Mouse (Mus musculus) cerebellum, adult 11-12 months (tissue): Measurements from ENCODE around the gene Rasd1.
A peak's percentile ranks its signal among the peaks of the same experiment; 100 is the strongest.

Experiments
- DNase-seq: peaks from one replicate; pipeline ENCODE4 v3.0.0; 2022

The Rasd1 gene

GRCm38 (mm10) chr11:59964818-59965217 lies at the start of gene Rasd1:
Gene Rasd1 (minus strand): TSS chr11:59964944.
- peak; percentile 87 for DNase-seq

- no peak for DNase-seq
Observed at GRCm38 (mm10) chr11:60011516-60011915, 46.8 kb upstream of the Rasd1 start.

GRCm38 (mm10) chr11:60009451-60009850 lies 44.7 kb upstream of the Rasd1 start:
- no peak for DNase-seq

GRCm38 (mm10) chr11:60005866-60006265 lies 41.1 kb upstream of the Rasd1 start:
- no peak for DNase-seq

GRCm38 (mm10) chr11:60004716-60005115 lies 40.0 kb upstream of the Rasd1 start:
- no peak for DNase-seq

- no peak for DNase-seq
Observed at GRCm38 (mm10) chr11:60003811-60004210, 39.1 kb upstream of the Rasd1 start.

GRCm38 (mm10) chr11:60001231-60001980 lies 36.7 kb upstream of the Rasd1 start:
- no peak for DNase-seq

- DNase-seq: no peak
Observed at GRCm38 (mm10) chr11:59994318-59994717, 29.6 kb upstream of the Rasd1 start.

- no peak for DNase-seq
Observed at GRCm38 (mm10) chr11:59991365-59991764, 26.6 kb upstream of the Rasd1 start.

GRCm38 (mm10) chr11:59989406-59989805 lies 24.7 kb upstream of the Rasd1 start:
- DNase-seq: no peak

GRCm38 (mm10) chr11:59977831-59978230 lies 13.1 kb upstream of the Rasd1 start:
- no peak for DNase-seq

GRCm38 (mm10) chr11:59975241-59975640 lies 10.5 kb upstream of the Rasd1 start:
- DNase-seq: no peak

- no peak for DNase-seq
Observed at GRCm38 (mm10) chr11:59973389-59973788, 8.6 kb upstream of the Rasd1 start.

- no peak for DNase-seq
Observed at GRCm38 (mm10) chr11:59971691-59972090, 6.9 kb upstream of the Rasd1 start.

GRCm38 (mm10) chr11:59970780-59971179 lies 6.0 kb upstream of the Rasd1 start:
- DNase-seq: no peak

GRCm38 (mm10) chr11:59967765-59968164 lies 3.0 kb upstream of the Rasd1 start:
- no peak for DNase-seq

GRCm38 (mm10) chr11:59966102-59966483 lies 1.3 kb upstream of the Rasd1 start:
- no peak for DNase-seq

- DNase-seq: peak; percentile 78
Observed at GRCm38 (mm10) chr11:59965227-59966101, 720 bp upstream of the Rasd1 start.

GRCm38 (mm10) chr11:59964163-59964758 lies 483 bp downstream of the Rasd1 start:
- peak; percentile 26 for DNase-seq

GRCm38 (mm10) chr11:59963364-59964162 lies 1.2 kb downstream of the Rasd1 start:
- peak; percentile 32 for DNase-seq

- DNase-seq: no peak
Observed at GRCm38 (mm10) chr11:59962590-59962989, 2.2 kb downstream of the Rasd1 start.

GRCm38 (mm10) chr11:59961338-59961875 lies 3.3 kb downstream of the Rasd1 start:
- no peak for DNase-seq
